Mouse (Mus musculus) myocyte (in vitro differentiated cells): ENCODE measurements around the gene Hist2h2bb.

Source experiments
- CEBPB ChIP-seq: IDR thresholded peaks from 2 replicates; pipeline ENCODE4 v1.6.1; 2011; ENCODE audit warnings: mild to moderate bottlenecking, moderate library complexity; ENCODE audit not compliant: poor library complexity, insufficient read depth, severe bottlenecking
- E2F4 ChIP-seq: IDR thresholded peaks from one replicate; pipeline ENCODE4 v1.6.1; 2011; ENCODE audit warnings: mild to moderate bottlenecking, control low read depth, moderate library complexity; ENCODE audit not compliant: insufficient read depth
- MAX ChIP-seq: IDR thresholded peaks from one replicate; pipeline ENCODE4 v1.6.1; 2011; ENCODE audit warnings: low read depth, mild to moderate bottlenecking, control low read depth
- MYOG ChIP-seq, 3 experiments: IDR thresholded peaks; one replicate each; pipeline ENCODE4 v1.6.1; 2011; ENCODE audit warnings: control low read depth in 2 of 3, low read depth in 2 of 3, mild to moderate bottlenecking in 2 of 3; ENCODE audit not compliant: insufficient read length in 2 of 3, control insufficient read depth in 1 of 3, insufficient read depth in 1 of 3
- POLR2A ChIP-seq: IDR thresholded peaks from one replicate; pipeline ENCODE4 v1.6.1; 2011; ENCODE audit warnings: low read depth, mild to moderate bottlenecking, control low read depth, moderate library complexity; ENCODE audit not compliant: insufficient read length
- POLR2AphosphoS2 ChIP-seq: IDR thresholded peaks from one replicate; pipeline ENCODE4 v1.6.1; 2011; ENCODE audit warnings: low read depth, control low read depth; ENCODE audit not compliant: insufficient read length
- TCF12 ChIP-seq: IDR thresholded peaks from one replicate; pipeline ENCODE4 v1.6.1; 2011; ENCODE audit warnings: mild to moderate bottlenecking, control low read depth; ENCODE audit not compliant: poor library complexity, insufficient read depth, severe bottlenecking
- USF1 ChIP-seq: IDR thresholded peaks from one replicate; pipeline ENCODE4 v1.6.1; 2011; ENCODE audit warnings: low read depth, mild to moderate bottlenecking, control low read depth, moderate library complexity

- TF ChIP-seq POLR2A (no peak), MYOG (IDR thresholded peaks at IDR 0.05; ENCODE audit: control insufficient read depth in 1 of 3, insufficient read depth in 1 of 3, insufficient read length in 2 of 3, low read depth in 2 of 3) (no peak), E2F4 (no peak), POLR2AphosphoS2 (no peak), CEBPB (no peak), TCF12 (no peak), MAX (no peak), USF1 (no peak)
Measured at GRCm38 (mm10) chr3:96264404-96264949, 5.1 kb upstream of the Hist2h2bb start.
